Mouse (Mus musculus) heart, postnatal 10 days (tissue): ENCODE results near the gene Gabrr2. TPM values are rescaled to one million over a fixed set of nuclear protein-coding genes. Genes with fewer than 3 reads are reported as not detected.

Experiments
- total RNA-seq, 2 experiments: library from RNA; stranded (reverse); gene quantifications; 2 replicates each; pipeline ENCODE4 v1.2.3; 2021

The Gabrr2 gene
- total RNA-seq, 2 experiments from 2014 or later, result 0.41 TPM; not detected in 1

Other genes with a start within 250 kb of the Gabrr2 start
- gene Ankrd6, start 112.2 kb upstream of the Gabrr2 start, total RNA-seq, result 1 to 10 TPM; 3.5 to 6.3 TPM
- gene Rragd, start 80.0 kb upstream of the Gabrr2 start, total RNA-seq, result 10 to 100 TPM; 74.1 to 88.3 TPM
- gene Ube2j1, start 31.6 kb upstream of the Gabrr2 start, total RNA-seq, result 10 to 100 TPM; 48.2 to 57.3 TPM
- under 1 TPM; 0.41 to 0.50 TPM for gene Gabrr1, start 69.5 kb downstream of the Gabrr2 start, total RNA-seq
- 10 to 100 TPM; 26.8 to 27.6 TPM for gene Pm20d2, start 126.7 kb downstream of the Gabrr2 start, total RNA-seq
- gene Srsf12, start 146.0 kb downstream of the Gabrr2 start, total RNA-seq, result under 1 TPM in 1 of 2 experiments, not detected in 1; 0.22 TPM
- gene Pnrc1, start 227.2 kb downstream of the Gabrr2 start, total RNA-seq, result 100 to 1,000 TPM; 122 to 127 TPM
- gene Rngtt, start 247.3 kb downstream of the Gabrr2 start, total RNA-seq, result 10 to 100 TPM; 11.8 to 13.0 TPM